Mouse (Mus musculus): ENCODE results near the gene Ctdnep1.

The Ctdnep1 gene

DNA sequence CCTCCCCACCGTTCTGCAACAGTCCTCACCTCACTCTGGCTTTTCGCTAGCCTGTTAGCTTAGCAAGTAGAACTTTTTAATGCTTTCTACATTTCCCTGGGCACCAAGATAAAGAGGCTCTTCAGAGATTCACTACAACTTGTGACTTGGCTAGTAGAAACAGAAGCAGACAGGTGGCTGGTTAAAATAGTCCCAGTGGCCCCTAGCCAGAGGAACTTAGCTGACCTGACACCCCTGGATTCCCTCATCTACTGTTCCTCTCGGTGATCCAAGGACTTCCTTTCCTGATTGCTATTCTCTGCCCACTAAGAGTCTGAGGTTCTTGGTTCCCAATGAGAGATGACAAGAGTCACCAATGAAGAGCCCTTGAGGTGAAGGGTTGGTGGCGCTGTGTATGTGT is 2.4 kb downstream of the Ctdnep1 start:
- no peak for DNase-seq (ENCODE audit: low read depth, low spot score)

DNA sequence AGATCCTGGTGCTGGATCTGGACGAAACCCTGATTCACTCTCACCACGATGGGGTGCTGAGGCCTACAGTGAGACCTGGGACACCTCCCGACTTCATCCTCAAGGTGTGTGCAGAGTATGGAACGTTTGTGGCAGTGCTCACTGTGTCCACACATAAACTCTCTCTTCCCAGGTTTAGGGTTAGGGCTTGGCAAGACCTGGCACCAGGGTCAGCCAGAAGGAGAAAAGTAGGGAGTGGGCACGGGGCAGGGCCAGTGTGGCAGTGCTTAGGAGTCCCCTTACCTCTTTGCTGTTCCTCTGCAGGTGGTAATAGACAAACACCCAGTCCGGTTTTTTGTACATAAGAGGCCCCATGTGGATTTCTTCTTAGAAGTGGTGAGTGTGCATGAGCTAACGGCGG is 3.5 kb downstream of the Ctdnep1 start:
- no peak for DNase-seq (ENCODE audit: low read depth, low spot score)

DNA sequence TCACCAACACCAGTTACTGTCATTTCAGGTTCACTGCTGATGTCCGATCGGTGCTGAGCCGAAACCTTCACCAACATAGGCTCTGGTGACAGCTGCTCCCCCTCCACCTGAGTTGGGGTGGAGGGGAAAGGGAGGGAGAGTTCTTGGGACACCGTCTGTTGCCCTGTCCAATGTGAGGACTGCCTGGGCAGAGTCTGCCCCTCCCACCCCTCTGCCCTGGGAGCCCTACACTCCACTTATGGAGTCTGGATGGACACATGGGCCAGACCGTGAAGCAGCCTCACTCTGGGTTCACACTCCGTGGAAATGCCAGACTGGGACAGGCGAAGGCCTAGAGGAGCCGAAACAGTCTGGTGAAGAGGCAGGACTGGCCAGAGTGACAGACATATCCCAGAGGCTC is 9.0 kb downstream of the Ctdnep1 start:
- no peak for DNase-seq (ENCODE audit: low read depth, low spot score)

DNA sequence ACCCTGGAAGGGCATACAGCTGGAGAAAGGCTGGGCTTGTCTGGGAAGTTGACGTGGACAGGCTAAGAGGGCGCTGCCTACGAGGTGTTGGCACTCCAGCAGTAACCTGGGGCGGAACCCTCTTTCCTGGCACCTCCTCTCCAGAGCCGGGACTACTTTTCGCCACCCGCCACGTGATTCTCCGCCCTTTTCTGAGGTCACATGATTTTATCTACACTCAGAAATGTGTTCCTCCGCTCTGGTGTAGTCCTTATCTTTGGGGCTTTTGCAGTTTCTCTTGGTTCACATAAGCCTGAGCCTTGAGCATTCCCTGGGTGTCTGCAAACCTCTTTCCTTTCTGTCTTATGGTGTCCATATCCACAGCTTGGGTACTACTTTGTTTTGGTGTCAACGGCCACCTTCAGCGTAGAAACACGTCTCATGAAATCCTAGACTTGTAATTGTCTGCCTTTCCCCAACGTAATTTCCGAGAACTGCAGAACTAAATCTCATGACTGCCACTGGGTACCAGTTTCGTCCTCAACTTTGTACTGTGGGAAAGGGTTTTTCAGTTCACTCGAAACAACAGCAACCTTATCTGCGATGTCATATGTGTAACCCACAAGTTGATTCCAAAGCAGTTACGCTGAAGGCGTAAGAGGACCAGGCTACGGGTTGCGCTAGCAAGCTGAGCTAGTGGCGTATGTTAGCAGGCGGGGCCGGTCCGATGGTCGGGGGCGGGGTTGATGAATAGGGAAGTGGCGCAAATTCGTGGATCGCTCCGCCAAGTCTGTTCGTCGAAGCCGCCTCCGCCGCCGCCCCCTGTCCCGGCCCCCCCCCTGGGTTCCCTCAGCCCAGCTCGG is 10.1 kb downstream of the Ctdnep1 start, which contains the start of gene Gabarap:
Gabarap (plus strand) TSS at position 294 of the 842 bp plus-strand sequence.
- peak; percentile 98 for DNase-seq (ENCODE audit: low read depth, low spot score)

DNA sequence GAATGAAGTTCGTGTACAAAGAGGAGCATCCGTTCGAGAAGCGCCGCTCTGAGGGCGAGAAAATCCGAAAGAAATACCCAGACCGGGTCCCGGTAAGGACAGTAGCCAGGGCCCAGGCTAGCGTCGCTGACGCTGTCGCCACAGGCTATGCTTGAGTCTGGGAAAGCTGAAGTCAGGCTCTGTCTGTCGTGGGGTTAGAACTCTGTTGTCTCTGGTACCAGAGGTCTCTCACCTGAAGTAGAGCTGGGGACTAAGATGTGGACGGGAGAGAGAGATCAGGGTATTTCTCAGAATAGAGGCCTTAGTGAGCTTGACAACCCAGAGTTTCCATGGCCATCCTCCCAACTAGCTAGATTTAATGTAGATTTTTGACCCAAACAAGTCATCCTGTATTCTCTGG is 10.8 kb downstream of the Ctdnep1 start:
- no peak for DNase-seq (ENCODE audit: low read depth, low spot score)

DNA sequence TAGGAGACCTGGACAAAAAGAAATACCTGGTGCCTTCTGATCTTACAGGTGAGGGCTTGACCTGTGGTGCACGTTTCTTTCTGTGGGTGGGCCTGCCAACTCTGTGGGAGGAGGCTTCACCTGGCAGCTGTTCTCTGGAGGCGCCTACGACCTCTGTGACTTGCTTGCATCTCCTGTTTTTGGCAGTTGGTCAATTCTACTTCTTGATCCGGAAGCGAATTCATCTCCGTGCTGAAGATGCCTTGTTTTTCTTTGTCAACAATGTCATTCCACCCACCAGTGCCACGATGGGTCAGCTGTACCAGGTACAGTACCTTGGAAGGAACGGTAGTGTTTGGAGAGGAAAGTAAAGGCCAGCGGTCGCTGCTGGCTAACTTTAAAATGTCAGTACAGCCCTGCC is 11.4 kb downstream of the Ctdnep1 start:
- no peak for DNase-seq (ENCODE audit: low read depth, low spot score)

DNA sequence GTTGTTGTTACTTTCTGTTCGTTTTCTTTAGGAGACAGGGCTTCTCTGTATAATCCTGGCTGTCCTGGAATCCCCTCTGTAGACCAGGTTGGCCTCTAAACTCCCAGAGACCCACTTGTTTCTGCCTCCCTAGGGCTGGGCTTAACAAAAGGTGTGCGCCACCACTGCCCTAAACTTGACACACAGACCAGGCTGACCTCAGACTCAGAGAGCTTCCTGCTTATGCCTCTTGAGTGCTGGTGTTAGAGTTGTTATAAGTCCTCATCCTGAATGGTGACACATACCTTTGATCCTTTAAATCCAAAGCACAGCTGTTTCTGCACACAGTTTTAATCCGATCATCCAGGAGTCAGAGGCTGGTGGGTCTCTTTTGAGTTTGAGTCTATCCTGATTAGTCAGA is 12.0 kb downstream of the Ctdnep1 start:
- DNase-seq (ENCODE audit: low read depth, low spot score), result no peak

DNA sequence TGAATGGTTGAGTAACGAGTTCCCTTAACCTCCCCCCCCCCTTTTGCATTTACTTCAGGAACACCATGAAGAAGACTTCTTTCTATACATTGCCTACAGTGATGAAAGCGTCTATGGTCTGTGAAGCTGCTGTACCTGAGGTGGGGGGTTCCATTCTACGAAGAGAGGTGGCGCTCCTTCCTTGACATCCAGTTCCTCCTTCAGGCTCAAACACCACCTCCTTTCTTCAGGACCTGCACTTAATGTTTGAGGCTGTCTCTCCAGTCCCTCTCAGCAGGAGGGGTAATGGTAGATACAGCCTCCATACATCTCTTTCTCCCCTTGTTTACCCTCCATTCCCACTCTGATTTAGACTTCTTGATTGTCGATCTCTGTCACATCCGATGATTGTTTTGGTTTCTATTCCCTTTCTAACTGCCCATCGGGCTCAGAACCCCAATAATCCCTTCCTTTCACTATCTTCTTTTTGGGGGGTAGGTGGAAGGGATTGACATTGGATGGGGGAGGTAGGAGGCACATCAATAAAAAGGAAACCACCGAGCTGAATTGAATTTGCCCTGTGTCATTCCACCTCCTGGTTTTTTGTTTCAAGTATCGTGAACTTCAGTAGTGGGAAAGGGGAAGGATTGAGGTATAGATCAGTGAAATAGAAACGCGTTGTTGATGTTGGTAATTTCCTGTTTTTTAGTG is 13.6 kb downstream of the Ctdnep1 start:
- no peak for DNase-seq (ENCODE audit: low read depth, low spot score)

DNA sequence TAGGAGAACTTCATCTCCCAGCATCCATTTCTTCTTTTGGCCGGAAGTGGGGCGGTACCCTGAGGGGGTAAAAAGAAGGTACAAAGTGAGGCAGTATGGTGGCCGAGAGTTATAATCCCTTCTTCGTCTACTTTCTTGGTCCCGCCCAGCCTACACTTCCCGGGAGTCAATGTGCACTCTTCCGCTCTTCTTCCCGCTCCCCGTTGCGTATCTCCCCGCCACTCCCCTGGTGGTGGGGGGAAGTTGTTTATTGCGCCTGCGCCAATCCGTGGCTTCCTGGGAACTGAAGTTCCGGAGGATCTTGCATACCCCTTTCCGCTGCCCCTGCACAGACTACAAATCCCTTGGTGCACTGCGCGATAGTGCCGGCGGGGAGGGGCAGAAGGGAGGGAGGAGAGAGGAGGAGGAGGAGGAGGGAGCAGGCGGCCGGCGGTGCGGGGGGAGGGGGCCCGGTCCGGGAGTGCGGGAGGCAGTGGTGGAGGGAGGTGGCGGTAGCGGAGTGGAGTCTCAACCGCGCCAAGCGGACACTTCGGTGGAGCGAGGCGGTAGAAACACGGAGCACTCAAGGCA is 14.5 kb downstream of the Ctdnep1 start, which contains the start of gene Phf23:
Phf23 (plus strand) TSS at position 387 of the 570 bp plus-strand sequence.
- DNase-seq (ENCODE audit: low read depth, low spot score), result peak; percentile 99

DNA sequence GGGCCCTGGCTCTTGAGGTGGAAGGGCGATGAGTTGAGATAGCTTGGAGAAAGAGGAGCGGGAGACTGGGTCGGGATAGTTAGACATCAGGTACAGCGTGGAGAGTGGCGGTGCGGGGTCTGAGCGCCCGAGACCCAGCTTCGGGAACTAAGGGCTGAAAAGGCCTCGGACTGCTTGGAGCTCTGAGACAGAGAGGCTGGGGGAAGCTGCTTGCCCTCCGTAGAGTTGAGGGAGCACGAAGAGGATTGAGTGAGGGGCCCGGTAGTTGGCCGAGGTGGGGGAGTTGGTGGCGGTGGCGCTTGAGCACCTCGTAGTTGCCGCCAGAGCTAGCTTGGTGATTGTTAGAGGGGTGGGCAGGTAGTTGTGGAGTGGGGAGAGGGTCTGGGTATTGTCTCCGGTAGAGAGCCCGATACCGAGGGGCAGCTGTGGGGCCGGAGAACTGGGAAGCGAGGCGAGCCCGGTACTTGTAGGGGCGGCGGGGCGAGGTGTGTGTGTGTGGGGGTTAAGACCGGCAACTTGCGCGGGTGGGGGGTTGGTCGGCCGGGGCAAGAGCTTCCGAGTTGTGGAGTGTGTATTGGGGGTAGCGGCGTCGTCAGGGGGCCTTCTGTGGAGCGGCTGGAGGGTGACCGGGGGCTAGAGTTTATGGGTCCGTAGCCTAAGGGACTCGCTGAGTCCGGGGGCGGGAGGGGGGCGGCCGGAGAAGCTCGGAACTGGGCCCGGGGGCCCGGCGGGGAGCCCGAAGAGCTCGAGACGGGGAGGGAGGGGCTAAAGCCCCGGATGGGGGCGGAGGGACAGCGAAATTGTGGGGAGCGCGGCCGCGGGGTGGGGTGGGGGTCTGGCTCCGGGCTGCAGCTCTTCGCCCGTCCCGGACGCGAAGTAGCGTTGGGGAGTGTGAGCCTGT is 15.5 kb downstream of the Ctdnep1 start:
- DNase-seq (ENCODE audit: low read depth, low spot score), result peak; percentile 80

DNA sequence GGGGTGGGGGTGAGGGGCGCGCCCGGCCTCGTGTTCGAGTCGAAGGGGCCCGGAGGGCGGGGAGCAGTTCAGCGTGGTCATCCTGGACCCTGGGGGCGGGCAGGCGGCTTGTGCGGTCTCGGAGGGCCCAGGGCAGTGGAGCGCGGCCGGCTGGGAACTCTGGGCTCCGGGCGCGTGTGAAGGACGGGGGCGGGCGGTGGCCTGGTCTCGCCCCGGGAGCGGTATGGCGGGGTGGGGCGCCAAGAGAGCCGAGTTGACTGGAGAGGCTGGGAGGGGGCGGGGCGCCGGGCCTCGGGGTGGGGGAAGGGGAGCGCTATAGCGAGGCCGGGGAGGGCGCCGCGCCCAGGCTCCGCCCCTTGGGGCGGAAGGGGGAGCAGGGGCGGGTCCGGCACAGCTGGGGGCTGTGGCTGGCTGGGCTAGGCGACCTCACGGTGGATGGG is 16.1 kb downstream of the Ctdnep1 start:
- peak; percentile 88 for DNase-seq (ENCODE audit: low read depth, low spot score)

DNA sequence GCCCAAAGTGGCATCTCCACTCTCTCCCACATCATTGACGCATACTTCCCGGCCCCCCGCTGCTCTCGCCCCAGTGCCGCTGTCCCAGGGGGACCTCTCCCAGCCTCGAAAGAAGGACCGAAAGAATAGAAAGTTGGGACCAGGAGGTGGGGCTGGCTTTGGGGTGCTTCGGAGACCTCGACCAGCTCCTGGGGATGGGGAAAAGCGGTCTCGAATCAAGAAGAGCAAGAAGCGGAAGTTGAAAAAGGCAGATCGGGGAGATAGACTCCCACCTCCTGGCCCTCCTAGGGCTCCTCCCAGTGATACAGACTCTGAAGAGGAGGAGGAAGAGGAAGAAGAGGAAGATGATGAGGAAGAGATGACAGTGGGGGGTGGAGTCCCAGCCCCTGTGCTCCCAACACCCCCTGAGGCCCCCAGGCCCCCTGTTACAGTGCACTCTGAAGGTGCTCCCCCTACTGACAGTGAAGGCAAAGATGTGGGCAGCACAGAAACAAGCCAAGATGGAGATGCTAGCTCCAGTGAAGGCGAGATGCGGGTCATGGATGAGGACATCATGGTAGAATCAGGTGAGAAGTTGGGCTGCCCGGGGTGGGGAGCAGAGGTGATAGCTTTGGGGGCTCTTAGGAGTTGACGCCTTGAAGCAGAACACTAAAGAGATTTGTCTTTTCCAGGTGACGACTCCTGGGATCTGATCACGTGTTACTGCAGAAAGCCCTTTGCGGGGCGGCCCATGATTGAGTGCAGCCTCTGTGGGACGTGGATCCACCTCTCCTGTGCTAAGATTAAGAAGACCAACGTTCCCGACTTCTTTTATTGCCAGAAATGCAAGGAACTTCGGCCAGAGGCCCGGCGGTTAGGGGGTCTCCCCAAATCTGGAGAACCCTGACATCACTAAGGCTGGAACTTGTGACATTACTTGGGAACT is 17.9 kb downstream of the Ctdnep1 start:
- DNase-seq (ENCODE audit: low read depth, low spot score), result no peak

DNA sequence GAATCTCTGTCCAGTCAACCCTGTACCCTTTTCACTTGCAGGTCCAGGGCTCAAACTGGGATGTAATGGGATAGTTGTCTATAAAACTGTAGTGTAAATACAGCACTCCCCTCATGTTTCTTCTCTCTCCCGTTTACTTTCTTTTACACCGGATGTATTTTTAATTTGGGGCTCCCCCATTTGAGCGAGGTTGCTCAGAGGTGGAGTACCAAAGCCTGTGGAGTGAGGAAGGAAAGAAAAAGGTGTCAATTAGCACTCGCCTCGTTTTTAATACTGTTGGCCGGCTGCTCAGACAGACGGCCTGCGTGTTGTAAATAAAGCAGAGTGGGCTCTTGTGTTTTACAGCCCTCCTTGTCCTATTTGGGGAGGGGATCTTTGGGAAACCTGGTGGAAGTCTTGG is 18.7 kb downstream of the Ctdnep1 start:
- DNase-seq (ENCODE audit: low read depth, low spot score), result peak; percentile 49

DNA sequence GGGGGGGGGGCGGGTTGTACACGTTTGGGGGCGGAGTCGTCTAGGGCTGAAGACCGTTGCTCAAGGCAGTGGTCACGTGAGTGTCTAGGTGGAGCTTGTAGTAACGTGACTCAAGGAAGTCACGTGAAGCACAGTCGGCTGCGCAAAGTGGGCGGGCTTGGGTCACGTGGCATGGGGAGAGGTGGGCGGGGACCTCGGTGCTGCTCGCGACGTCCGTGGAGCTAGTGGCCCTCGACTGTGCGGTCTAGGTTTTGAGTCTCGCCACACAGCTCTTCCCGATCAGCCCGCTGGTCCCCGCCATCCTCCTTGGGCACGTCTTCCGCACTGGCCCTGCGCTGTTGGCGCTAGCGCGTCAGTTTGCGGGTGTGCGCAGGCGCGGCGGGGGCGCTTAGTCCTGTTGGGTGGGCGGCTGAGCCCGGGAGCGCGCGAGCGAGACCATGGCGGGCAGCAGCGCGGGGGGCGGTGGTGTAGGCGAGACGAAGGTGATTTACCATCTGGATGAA is 19.5 kb downstream of the Ctdnep1 start, which contains the start of gene Dvl2:
Dvl2 (plus strand) TSS at position 200 of the 503 bp plus-strand sequence.
- peak; percentile 98 for DNase-seq (ENCODE audit: low read depth, low spot score)

DNA sequence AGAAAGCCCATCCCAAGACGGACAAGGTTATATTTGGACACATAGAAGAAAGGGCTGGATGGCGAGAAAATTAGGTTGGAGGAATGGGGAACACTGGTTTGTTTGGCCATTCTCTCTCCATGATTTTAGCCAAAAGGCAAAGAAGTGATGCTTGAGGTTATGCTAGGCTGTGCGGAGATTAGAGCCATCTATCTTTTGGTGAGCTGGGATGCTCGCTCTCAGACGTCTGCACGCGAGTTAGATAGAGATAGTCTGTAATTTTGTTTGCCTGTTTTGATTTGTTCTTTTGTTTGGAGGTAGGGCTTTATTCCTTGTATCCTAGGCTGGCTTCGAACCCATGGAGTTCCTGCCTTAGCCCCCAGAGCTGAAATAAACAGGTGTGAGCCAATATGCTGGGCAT is 20.2 kb downstream of the Ctdnep1 start:
- no peak for DNase-seq (ENCODE audit: low read depth, low spot score)

DNA sequence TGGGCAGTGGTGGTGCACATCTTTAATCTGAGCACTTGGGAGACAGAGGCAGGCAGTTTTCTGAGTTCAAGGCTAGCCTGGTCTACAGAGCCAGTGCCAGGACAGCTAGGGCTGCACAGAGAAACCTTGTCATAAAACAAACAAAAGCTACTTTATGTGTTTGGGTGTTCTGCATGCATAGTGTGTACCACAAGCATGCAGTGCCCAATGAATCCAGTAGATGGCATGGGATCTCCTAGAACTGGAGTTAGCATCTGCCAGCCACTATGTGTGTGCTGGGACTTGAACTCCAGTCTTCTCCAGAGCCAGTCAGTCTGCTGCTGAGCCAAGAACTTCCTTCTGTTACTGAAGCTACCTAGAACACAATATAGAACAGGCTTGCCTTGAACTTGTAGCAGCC is 20.9 kb downstream of the Ctdnep1 start:
- peak; percentile 76 for DNase-seq (ENCODE audit: low read depth, low spot score)

DNA sequence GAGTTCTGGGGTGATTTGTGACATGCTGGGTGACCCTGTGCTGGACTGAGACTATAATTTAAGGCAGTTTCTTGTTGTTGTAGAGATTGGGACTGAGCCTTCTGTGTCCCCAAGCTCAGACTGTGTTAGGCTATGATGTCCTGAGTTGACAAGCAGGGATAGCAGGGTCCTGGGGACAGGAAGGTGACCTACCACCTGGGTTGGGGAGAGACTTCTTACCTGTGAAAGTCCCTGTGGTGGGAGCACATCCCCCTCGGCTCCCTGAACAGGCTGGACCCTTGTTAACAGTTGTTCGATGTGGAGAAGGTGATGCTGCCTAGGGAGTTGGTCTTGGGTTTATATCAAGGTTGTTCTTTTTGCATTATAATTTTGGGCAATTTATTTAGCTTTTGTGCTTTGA is 21.5 kb downstream of the Ctdnep1 start:
- no peak for DNase-seq (ENCODE audit: low read depth, low spot score)

DNA sequence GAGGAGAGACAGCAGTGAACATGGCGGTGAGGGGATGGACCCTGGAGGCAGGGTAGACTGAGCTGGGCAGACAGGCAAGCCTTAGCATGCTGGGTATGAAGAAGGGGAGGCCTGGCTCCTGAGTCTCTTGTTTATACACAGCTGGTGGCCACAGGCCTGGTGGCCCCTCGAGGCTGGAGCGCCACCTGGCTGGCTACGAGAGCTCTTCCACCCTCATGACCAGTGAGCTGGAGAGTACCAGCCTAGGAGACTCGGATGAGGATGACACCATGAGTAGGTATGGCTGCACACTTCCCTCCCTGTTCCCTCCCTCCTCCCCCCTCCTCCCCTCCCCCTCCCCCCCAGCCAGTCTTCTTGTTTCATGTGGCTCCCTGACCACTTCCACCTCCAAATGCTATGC is 24.6 kb downstream of the Ctdnep1 start:
- peak; percentile 64 for DNase-seq (ENCODE audit: low read depth, low spot score)

DNA sequence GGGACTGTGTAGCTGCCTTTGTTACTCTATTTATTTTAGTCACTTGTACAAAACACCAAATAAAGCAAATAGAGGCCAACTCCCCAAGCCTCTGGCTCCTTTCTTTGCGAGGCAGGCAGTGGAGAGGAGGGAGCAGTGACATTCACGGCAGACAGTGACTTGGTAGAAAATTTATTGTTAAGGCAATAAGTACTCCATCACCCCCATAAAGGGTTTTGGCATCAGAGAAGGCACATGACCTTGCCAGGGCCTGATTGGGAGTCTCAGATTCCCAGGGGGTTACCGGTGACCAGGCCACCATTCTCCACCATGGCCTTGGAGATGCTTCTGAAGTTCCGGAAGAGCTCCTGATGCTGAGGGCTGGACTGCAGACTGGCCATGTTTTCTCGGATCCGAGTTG is 29.1 kb downstream of the Ctdnep1 start:
- no peak for DNase-seq (ENCODE audit: low read depth, low spot score)

DNA sequence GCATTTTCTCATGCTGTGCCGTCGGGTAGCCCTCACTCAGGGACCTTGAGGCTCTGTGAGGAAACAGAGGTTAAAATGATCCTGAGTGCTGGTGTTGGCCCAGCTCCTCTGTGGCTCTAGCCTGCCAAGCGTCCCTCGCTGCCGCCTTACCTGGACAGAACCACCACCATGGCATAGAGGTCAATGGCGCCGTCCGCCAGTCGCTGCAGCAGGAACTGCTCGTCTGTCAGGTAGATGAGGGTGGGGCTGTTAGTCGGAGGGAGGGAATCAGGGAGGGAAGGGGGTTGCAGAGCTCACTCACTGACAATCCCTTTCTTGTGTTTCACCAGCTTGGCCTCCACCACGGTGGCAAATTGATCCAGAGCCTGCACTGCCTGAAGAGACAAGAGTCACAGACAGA is 29.6 kb downstream of the Ctdnep1 start:
- DNase-seq (ENCODE audit: low read depth, low spot score), result no peak
